Mouse (Mus musculus): ENCODE data around the gene Trim58.

DNA sequence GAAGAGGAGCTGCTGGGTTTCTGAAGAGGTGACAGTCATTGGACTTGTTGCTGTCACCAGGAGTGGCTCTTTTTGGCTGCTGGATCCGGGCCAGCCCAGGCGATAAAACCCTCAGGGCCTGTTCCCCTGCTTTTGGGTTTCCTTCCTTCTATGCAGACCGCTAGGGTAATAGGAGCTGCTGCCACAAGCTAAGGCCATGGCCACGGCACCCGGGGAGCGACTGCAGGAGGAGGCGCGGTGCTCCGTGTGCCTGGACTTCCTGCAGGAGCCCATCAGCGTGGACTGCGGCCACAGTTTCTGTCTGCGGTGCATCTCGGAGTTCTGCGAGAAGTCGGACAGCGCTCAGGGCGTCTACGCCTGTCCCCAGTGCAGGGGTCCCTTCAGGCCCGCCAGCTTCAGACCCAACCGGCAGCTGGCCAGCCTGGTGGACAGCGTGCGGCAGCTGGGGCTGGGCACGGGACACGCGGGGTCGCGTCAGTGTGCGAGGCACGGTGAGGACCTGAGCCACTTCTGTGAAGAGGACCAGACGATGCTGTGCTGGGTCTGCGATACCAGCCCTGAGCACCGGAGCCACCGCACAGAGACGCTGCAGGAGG is at the start of gene Trim58:
- TF ChIP-seq CTCF (IDR thresholded peaks at IDR 0.05; ENCODE audit: borderline replicate concordance, control insufficient read depth, extremely low read depth, insufficient read depth, low read length, poor library complexity) (no peak), POLR2A (IDR thresholded peaks at IDR 0.05; ENCODE audit: control insufficient read depth, extremely low read depth, insufficient read depth, low read length, poor library complexity) (no peak)
